Mouse (Mus musculus): ENCODE data around the gene Wls. TPM values are rescaled to one million over a fixed set of nuclear protein-coding genes. Genes with fewer than 3 reads are reported as not detected.

The Wls gene
- polyA plus RNA-seq, 1 experiment, result 4.9 TPM

GRCm38 (mm10) chr3:159891057-159891752 lies 51.7 kb downstream of the Wls start:
- no peaks in the 10 kb centered on the region for H3K27me3 ChIP-seq (ENCODE audit: control insufficient read depth, insufficient read depth, low read length)
- no peaks in the 10 kb centered on the region for H3K36me3 ChIP-seq (ENCODE audit: control insufficient read depth, insufficient read depth, low read length)
- DNase-seq (ENCODE audit: low read depth in 1 of 2, low spot score in 2 of 2), result no peak
- TF ChIP-seq CTCF (IDR thresholded peaks at IDR 0.05; ENCODE audit: extremely low read depth, insufficient read depth, insufficient read length, insufficient replicate concordance) (no peak), POLR2A (IDR thresholded peaks at IDR 0.05; ENCODE audit: low read depth, low read length) (no peak)
- no peak overlapping the region for H3K27ac ChIP-seq (ENCODE audit: insufficient read depth, low read length)
- H3K4me1 ChIP-seq (ENCODE audit: control insufficient read depth, insufficient read depth, insufficient read length), result no peaks in the 10 kb centered on the region
- 66% methylated on average over 8 of the region's 8 CpGs for WGBS
- H3K4me3 ChIP-seq (ENCODE audit: extremely low read depth, insufficient read depth, insufficient read length), result no peak overlapping the region

GRCm38 (mm10) chr3:159907329-159907728 lies 67.9 kb downstream of the Wls start:
- no peaks in the 10 kb centered on the region for H3K36me3 ChIP-seq (ENCODE audit: control insufficient read depth, insufficient read depth, low read length)
- H3K4me3 ChIP-seq (ENCODE audit: extremely low read depth, insufficient read depth, insufficient read length), result no peak overlapping the region
- TF ChIP-seq POLR2A (IDR thresholded peaks at IDR 0.05; ENCODE audit: low read depth, low read length) (no peak), CTCF (IDR thresholded peaks at IDR 0.05; ENCODE audit: extremely low read depth, insufficient read depth, insufficient read length, insufficient replicate concordance) (no peak)
- H3K27me3 ChIP-seq (ENCODE audit: control insufficient read depth, insufficient read depth, low read length), result no peaks in the 10 kb centered on the region
- WGBS, result 95% methylated on average over 1 of the region's 1 CpGs
- H3K27ac ChIP-seq (ENCODE audit: insufficient read depth, low read length), result no peak overlapping the region
- no peak for DNase-seq (ENCODE audit: low read depth in 1 of 2, low spot score in 2 of 2)
- no peaks in the 10 kb centered on the region for H3K4me1 ChIP-seq (ENCODE audit: control insufficient read depth, insufficient read depth, insufficient read length)

- Histone ChIP-seq H3K4me1 (ENCODE audit: control insufficient read depth, insufficient read depth, insufficient read length) (no peaks in the 10 kb centered on the region), H3K27ac (ENCODE audit: insufficient read depth, low read length) (no peak overlapping the region), H3K4me3 (ENCODE audit: extremely low read depth, insufficient read depth, insufficient read length) (no peak overlapping the region), H3K36me3 (ENCODE audit: control insufficient read depth, insufficient read depth, low read length) (no peaks in the 10 kb centered on the region), H3K27me3 (ENCODE audit: control insufficient read depth, insufficient read depth, low read length) (no peaks in the 10 kb centered on the region)
- 89% methylated on average over 2 of the region's 2 CpGs for WGBS
- DNase-seq (ENCODE audit: low read depth in 1 of 2, low spot score in 2 of 2), result no peak
- TF ChIP-seq POLR2A (IDR thresholded peaks at IDR 0.05; ENCODE audit: low read depth, low read length) (no peak), CTCF (IDR thresholded peaks at IDR 0.05; ENCODE audit: extremely low read depth, insufficient read depth, insufficient read length, insufficient replicate concordance) (no peak)
Measured at GRCm38 (mm10) chr3:159917328-159918090, 78.0 kb downstream of the Wls start.

Other genes starting within 250 kb of the Wls start
- not detected in 2 replicates for gene Rpe65, start 240.5 kb upstream of the Wls start, polyA plus RNA-seq (2012; rRNA removed)